Mouse (Mus musculus) CD4-positive naive resting alpha-beta T cell, adult 76 days (primary cell): Measurements from ENCODE around the gene Gm10340. TPM values are rescaled to one million over a fixed set of nuclear protein-coding genes. Genes with fewer than 3 reads are reported as not detected.

Experiments used
- total RNA-seq: library from RNA; stranded (reverse); gene quantifications from one replicate; pipeline ENCODE4 v1.2.4, GENCODE M21; 2023

The Gm10340 gene
- total RNA-seq = not detected

GRCm38 (mm10) chr14:3133697-3134096, at the start of gene Gm10340:
Gm10340 (plus strand) TSS chr14:3133997.

GRCm38 (mm10) chr14:3187955-3188354, 54.2 kb downstream of the Gm10340 start, which contains the start of gene Gm5795:
Gm5795 (plus strand) TSS chr14:3188255.

Other genes with a start within 250 kb of the Gm10340 start
- not detected for gene Gm2888, start 104.0 kb upstream of the Gm10340 start, total RNA-seq
- not detected for gene Gm2897, start 84.7 kb upstream of the Gm10340 start, total RNA-seq
- gene Gm5795, start 54.3 kb downstream of the Gm10340 start, total RNA-seq = not detected
- gene D830030K20Rik, start 74.5 kb downstream of the Gm10340 start, total RNA-seq = not detected
- gene Gm2956, start 198.6 kb downstream of the Gm10340 start, total RNA-seq = not detected